Mouse (Mus musculus) heart, postnatal 0 days (tissue): ENCODE measurements around the gene Ctdsp1.

ENCODE experiments used
- CTCF ChIP-seq: IDR thresholded peaks from 2 replicates; pipeline ENCODE4 v1.5.1; 2016; ENCODE audit warnings: antibody characterized with exemption, control low read depth, low read depth
- EP300 ChIP-seq: IDR thresholded peaks from 2 replicates; pipeline ENCODE4 v1.6.1; 2016; ENCODE audit warnings: antibody characterized with exemption, low read depth

DNA sequence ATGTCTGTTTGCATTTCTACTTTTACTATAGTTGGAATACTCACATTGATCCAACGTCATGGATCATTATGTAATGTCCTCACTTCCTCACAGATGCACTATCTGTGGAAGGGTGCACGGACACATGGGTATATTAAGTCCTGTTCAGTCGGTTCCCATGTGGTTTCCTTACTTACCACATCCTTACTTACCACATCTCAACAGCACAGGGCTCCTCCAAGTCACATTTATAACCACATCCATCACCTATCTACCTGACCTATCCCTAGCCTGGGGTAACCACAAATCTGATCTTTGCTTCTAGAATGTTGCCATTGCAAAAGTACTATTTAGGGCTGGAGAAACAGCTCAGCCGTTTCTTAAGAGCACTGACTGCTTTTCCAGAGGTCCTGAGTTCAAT, 17.9 kb upstream of the Ctdsp1 start:
- TF ChIP-seq CTCF (no peak), EP300 (no peak)
